ENCODE assay signal across 34 mouse cellular contexts in the genomic region with DNA sequence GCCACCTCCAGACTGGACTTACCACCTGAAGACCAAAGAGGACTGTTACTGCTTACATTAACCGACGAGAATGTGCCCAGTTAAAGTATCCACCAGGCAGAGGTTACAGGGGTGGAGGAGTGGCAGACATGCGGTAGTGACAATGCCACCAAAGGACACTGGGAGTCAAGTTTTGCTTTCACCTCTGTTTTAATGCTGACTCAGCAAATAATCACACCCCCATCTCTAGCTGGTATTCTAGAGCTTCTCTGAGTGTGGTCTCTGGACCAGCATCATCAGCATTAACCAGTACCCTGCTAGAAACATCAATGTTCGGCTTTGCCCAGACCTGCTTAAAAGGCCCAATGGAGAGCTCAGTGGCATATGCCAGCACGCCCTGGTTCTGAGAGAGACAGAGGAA.
"Had no signal": no experiment of that assay in that cellular context is flagged by ENCODE, and none has a peak within 500 bp of the region (broad histone marks: within the 10 kb centered on the region; RNA-seq: fewer than 3 reads in every experiment).

No protein-coding gene starts in this region.

- H3K9ac ChIP-seq: heart, embryonic 12.5 days; heart, embryonic 13.5 days; heart, embryonic 15.5 days; hindbrain, embryonic 12.5 days; hindbrain, embryonic 13.5 days; hindbrain, embryonic 14.5 days; hindbrain, embryonic 15.5 days; intestine, embryonic 15.5 days; kidney, embryonic 15.5 days had no signal

- ATAC-seq: hindbrain, embryonic 16.5 days; hindbrain, postnatal 0 days; inflammation-experienced regulatory T-cells, adult 6 months; intestine, embryonic 15.5 days; intestine, embryonic 16.5 days; intestine, postnatal 0 days had no signal

- H3K4me1 ChIP-seq: heart, embryonic 10.5 days; heart, embryonic 12.5 days; heart, embryonic 13.5 days; heart, embryonic 15.5 days; hindbrain, embryonic 10.5 days; hindbrain, embryonic 13.5 days; hindbrain, embryonic 15.5 days; intestine, embryonic 15.5 days had no signal

- H3K27me3 ChIP-seq: heart, embryonic 12.5 days; heart, embryonic 13.5 days; heart, embryonic 15.5 days; hindbrain, embryonic 12.5 days; hindbrain, embryonic 13.5 days; hindbrain, embryonic 15.5 days; intestine, embryonic 15.5 days; kidney, embryonic 15.5 days had no signal

- H3K4me2 ChIP-seq: heart, embryonic 11.5 days; heart, embryonic 12.5 days; heart, embryonic 13.5 days; heart, embryonic 15.5 days; hindbrain, embryonic 12.5 days; hindbrain, embryonic 13.5 days; hindbrain, embryonic 14.5 days; hindbrain, embryonic 15.5 days; intestine, embryonic 15.5 days; kidney, embryonic 15.5 days had no signal

- H3K9me3 ChIP-seq: heart, embryonic 10.5 days; heart, embryonic 12.5 days; heart, embryonic 13.5 days; heart, embryonic 15.5 days; hindbrain, embryonic 10.5 days; hindbrain, embryonic 12.5 days; hindbrain, embryonic 13.5 days; hindbrain, embryonic 15.5 days; intestine, embryonic 15.5 days; kidney, embryonic 15.5 days had no signal

- H3K27ac ChIP-seq: heart, embryonic 10.5 days; heart, embryonic 13.5 days; heart, embryonic 15.5 days; hindbrain, embryonic 10.5 days; hindbrain, embryonic 12.5 days; hindbrain, embryonic 13.5 days; hindbrain, embryonic 14.5 days; hindbrain, embryonic 15.5 days; intestine, embryonic 15.5 days; kidney, embryonic 15.5 days; layer of hippocampus, adult 2 months had no signal

- H3K4me3 ChIP-seq: heart, embryonic 10.5 days; heart, embryonic 12.5 days; heart, embryonic 13.5 days; heart, embryonic 15.5 days; hindbrain, embryonic 10.5 days; hindbrain, embryonic 12.5 days; hindbrain, embryonic 13.5 days; hindbrain, embryonic 15.5 days; intestine, embryonic 15.5 days; kidney, embryonic 15.5 days; layer of hippocampus, adult 2 months had no signal

- H3K36me3 ChIP-seq: hindbrain, embryonic 10.5 days; hindbrain, embryonic 12.5 days; hindbrain, embryonic 13.5 days; hindbrain, embryonic 15.5 days; intestine, embryonic 15.5 days; kidney, embryonic 15.5 days had no signal

- DNase-seq: heart, postnatal 10 days; heart, postnatal 14 days; heart, postnatal 36 days; heart, postnatal 4 days; kidney, adult 11 months; kidney, adult 18-20 months; kidney, adult 2 months; kidney, adult 8-10 months; kidney, adult 9 months; kidney, postnatal 10 days; kidney, postnatal 14 days; kidney, postnatal 25 days; kidney, postnatal 36 days; kidney, postnatal 4 days; layer of hippocampus, adult 9-11 months; layer of hippocampus, postnatal 36 days had no signal
